Mouse (Mus musculus): ENCODE data around the gene Slc17a3. TPM values are rescaled to one million over a fixed set of nuclear protein-coding genes. Genes with fewer than 3 reads are reported as not detected.

The Slc17a3 gene
- polyA plus RNA-seq (2012; rRNA removed): not detected in 2 replicates

- no peak for DNase-seq (ENCODE audit: low read depth)
- TF ChIP-seq POLR2A (IDR thresholded peaks at IDR 0.05; ENCODE audit: borderline replicate concordance, extremely low read depth, insufficient read depth, insufficient read length, poor library complexity, severe bottlenecking): no peak
- TF ChIP-seq CTCF (IDR thresholded peaks at IDR 0.05; ENCODE audit: borderline replicate concordance, extremely low read depth, insufficient read depth, insufficient read length): no peak
Measured at GRCm38 (mm10) chr13:23839308-23839707, at the start of gene Slc17a3. Gene Slc17a3 (plus strand): TSS chr13:23839434.

GRCm38 (mm10) chr13:23792520-23792919 is 46.7 kb upstream of the Slc17a3 start:
- TF ChIP-seq POLR2A (IDR thresholded peaks at IDR 0.05; ENCODE audit: borderline replicate concordance, extremely low read depth, insufficient read depth, insufficient read length, poor library complexity, severe bottlenecking) (no peak), CTCF (IDR thresholded peaks at IDR 0.05; ENCODE audit: borderline replicate concordance, extremely low read depth, insufficient read depth, insufficient read length) (peak; percentile 73; the same call in 1 of the 2 replicates)
- peak; percentile 86 for DNase-seq (ENCODE audit: low read depth)

DNA sequence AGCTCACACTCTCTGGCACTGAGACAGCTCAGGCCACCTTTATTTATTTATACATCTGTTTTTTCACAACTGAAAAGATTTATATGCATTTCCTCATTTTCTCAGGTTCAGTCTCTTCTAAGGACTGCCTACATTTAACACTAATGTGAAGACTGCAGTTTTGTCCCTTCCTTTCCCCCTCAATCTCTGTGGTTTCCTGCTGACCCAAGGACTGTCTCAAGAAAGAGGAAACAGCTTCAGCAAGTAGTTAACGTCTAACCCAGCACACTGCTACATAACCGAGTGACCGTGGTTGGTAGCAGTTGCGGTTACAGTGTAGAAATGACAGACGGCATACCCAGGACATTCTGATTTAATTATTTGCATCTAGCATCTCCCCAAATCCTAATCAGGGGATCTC is 39.8 kb upstream of the Slc17a3 start:
- no peak for DNase-seq (ENCODE audit: low read depth)
- TF ChIP-seq POLR2A (IDR thresholded peaks at IDR 0.05; ENCODE audit: borderline replicate concordance, extremely low read depth, insufficient read depth, insufficient read length, poor library complexity, severe bottlenecking): no peak
- TF ChIP-seq CTCF (IDR thresholded peaks at IDR 0.05; ENCODE audit: borderline replicate concordance, extremely low read depth, insufficient read depth, insufficient read length): no peak

- no peak for TF ChIP-seq POLR2A (IDR thresholded peaks at IDR 0.05; ENCODE audit: borderline replicate concordance, extremely low read depth, insufficient read depth, insufficient read length, poor library complexity, severe bottlenecking)
- TF ChIP-seq CTCF (IDR thresholded peaks at IDR 0.05; ENCODE audit: borderline replicate concordance, extremely low read depth, insufficient read depth, insufficient read length): no peak
- DNase-seq (ENCODE audit: low read depth): no peak
Measured at GRCm38 (mm10) chr13:23804532-23804931, 34.7 kb upstream of the Slc17a3 start.

DNA sequence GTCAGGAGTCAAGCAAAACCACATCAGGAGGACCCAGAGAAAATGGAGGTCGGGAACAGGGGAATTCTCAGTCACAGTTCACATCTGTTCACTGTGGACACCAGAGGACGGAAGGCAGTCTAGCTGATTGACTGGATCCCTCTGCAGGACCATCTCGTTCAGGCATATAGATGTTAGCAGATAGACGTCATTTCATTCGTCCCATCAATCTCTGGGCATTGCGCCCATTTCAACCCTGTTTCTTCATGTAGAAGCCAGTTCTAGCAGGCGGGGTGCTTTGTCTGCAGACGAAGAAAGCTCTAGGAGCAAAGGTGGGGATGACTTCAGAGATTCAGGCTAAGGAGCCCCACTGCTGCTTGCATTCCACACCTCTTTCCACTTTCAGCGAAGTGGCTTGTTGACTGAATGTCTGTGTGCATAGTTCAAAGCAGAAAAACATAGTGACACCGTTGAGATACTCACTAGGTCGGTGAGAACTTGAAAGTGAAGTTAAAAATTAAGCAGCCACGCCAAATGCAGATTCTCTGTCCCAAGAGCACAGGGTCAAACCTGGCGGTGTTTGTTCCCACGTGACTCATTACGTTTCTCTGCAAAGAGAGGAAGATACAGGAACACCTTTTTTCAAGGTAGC is 32.7 kb upstream of the Slc17a3 start, which contains the start of gene Slc17a2:
Slc17a2 (plus strand) TSS at position 572 of the 631 bp plus-strand sequence.
- TF ChIP-seq CTCF (IDR thresholded peaks at IDR 0.05; ENCODE audit: borderline replicate concordance, extremely low read depth, insufficient read depth, insufficient read length): no peak
- TF ChIP-seq POLR2A (IDR thresholded peaks at IDR 0.05; ENCODE audit: borderline replicate concordance, extremely low read depth, insufficient read depth, insufficient read length, poor library complexity, severe bottlenecking): no peak
- DNase-seq (ENCODE audit: low read depth): no peak

- no peak for DNase-seq (ENCODE audit: low read depth)
- TF ChIP-seq CTCF (IDR thresholded peaks at IDR 0.05; ENCODE audit: borderline replicate concordance, extremely low read depth, insufficient read depth, insufficient read length): no peak
- no peak for TF ChIP-seq POLR2A (IDR thresholded peaks at IDR 0.05; ENCODE audit: borderline replicate concordance, extremely low read depth, insufficient read depth, insufficient read length, poor library complexity, severe bottlenecking)
Measured at GRCm38 (mm10) chr13:23816148-23816547, 23.1 kb upstream of the Slc17a3 start.

- DNase-seq (ENCODE audit: low read depth): no peak
- TF ChIP-seq POLR2A (IDR thresholded peaks at IDR 0.05; ENCODE audit: borderline replicate concordance, extremely low read depth, insufficient read depth, insufficient read length, poor library complexity, severe bottlenecking) (no peak), CTCF (IDR thresholded peaks at IDR 0.05; ENCODE audit: borderline replicate concordance, extremely low read depth, insufficient read depth, insufficient read length) (no peak)
Measured at GRCm38 (mm10) chr13:23820179-23820940, 18.9 kb upstream of the Slc17a3 start.

DNA sequence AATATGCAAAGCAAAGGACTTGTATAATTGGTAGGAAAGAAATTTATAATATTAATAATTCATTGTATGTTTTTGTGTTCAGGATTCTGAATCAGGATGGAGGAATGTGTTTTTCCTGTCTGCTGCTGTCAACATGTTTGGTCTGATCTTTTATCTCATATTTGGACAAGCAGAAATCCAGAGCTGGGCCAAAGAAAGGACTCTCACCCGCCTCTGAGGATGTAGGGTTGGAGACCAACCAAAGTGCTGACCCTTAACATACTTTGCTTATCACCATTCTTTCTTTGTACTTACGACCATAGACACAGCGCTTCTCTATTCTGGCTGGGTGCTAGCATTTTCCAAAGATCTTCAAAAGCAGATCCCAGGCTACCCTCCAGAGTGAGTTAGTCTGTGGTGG is 17.0 kb upstream of the Slc17a3 start:
- no peak for DNase-seq (ENCODE audit: low read depth)
- TF ChIP-seq POLR2A (IDR thresholded peaks at IDR 0.05; ENCODE audit: borderline replicate concordance, extremely low read depth, insufficient read depth, insufficient read length, poor library complexity, severe bottlenecking) (no peak), CTCF (IDR thresholded peaks at IDR 0.05; ENCODE audit: borderline replicate concordance, extremely low read depth, insufficient read depth, insufficient read length) (no peak)

- TF ChIP-seq CTCF (IDR thresholded peaks at IDR 0.05; ENCODE audit: borderline replicate concordance, extremely low read depth, insufficient read depth, insufficient read length): no peak
- TF ChIP-seq POLR2A (IDR thresholded peaks at IDR 0.05; ENCODE audit: borderline replicate concordance, extremely low read depth, insufficient read depth, insufficient read length, poor library complexity, severe bottlenecking): no peak
- DNase-seq (ENCODE audit: low read depth): no peak
Measured at GRCm38 (mm10) chr13:23826606-23827005, 12.6 kb upstream of the Slc17a3 start.

- TF ChIP-seq POLR2A (IDR thresholded peaks at IDR 0.05; ENCODE audit: borderline replicate concordance, extremely low read depth, insufficient read depth, insufficient read length, poor library complexity, severe bottlenecking): no peak
- TF ChIP-seq CTCF (IDR thresholded peaks at IDR 0.05; ENCODE audit: borderline replicate concordance, extremely low read depth, insufficient read depth, insufficient read length): peak; percentile 60; the same call in 1 of the 2 replicates
- peak; percentile 70 for DNase-seq (ENCODE audit: low read depth)
Measured at GRCm38 (mm10) chr13:23833053-23833452, 6.2 kb upstream of the Slc17a3 start.

DNA sequence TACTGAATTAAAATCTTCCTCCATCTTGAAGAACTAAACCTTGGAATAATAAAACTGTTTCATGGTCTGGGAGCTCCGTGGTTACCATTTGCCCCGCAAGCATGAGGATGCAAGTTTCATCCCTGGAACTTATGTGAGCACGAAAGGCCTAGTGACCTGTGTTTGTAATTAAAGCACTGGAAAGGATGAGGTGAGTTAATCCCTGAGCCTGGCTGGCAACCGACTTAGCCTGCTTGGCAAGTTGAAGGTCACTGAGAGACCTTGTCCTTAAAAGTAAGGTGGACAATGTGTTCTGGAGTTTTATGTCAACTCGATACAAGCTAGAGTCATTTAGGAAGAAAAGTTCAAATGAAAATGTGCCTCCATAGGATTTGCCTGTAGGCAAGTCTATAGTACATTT is 4.4 kb upstream of the Slc17a3 start:
- TF ChIP-seq POLR2A (IDR thresholded peaks at IDR 0.05; ENCODE audit: borderline replicate concordance, extremely low read depth, insufficient read depth, insufficient read length, poor library complexity, severe bottlenecking) (no peak), CTCF (IDR thresholded peaks at IDR 0.05; ENCODE audit: borderline replicate concordance, extremely low read depth, insufficient read depth, insufficient read length) (no peak)
- no peak for DNase-seq (ENCODE audit: low read depth)

Data from brain, embryonic 14.5 days (tissue).